Mouse (Mus musculus): ENCODE results near the gene Myo16. TPM values are rescaled to one million over a fixed set of nuclear protein-coding genes. Genes with fewer than 3 reads are reported as not detected.

The Myo16 gene
- not detected for polyA plus RNA-seq (2014; fragmentation: Illumina TruSeq; extraction: RNeasy Lipid Tissue Mini Kit (QIAGEN cat#74804); ENCODE audit: low read depth, low replicate concordance)

DNA sequence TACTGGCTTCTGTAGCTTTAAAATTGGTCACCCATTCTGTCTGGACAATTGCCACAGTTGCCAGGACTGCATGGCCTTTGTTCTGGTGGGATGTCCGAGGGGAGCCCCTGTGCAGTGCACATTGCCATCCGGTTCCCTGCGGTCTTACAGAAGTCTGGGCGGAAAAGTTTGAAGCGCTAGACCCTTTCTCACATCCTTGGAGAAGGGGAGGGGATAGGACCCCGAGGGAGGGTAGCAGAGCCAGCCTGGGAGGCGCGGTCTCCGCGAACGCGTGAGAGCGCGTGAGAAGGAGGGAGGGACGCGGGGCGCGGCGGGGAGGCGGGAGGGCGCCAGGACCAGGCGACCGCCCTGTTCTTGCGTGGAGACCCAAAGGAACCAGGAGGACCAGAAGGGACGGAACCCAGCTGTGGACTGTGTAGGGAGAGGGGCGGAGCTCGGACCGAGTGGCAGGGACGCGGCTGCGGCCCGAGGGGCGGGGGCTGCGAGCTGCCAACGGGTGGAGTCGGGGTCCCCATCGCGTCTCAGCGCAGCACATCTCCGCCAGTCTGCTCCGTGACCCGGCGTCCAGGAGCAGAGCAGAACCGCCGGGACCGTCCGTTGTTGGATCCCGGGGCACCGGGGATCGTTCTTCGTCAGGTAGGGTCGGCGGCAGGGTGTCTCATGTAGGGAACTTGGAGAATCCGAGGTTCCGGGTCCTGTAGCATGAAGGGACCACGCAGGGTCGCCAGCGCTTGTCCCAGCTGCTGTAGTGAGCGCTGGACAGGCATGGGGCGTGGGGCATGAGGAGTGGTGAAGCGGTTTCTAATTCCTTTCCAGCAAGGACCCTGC, at the start of gene Myo16:
Gene Myo16 (plus strand): TSS at position 301 of the 828 bp plus-strand sequence.

Other genes starting within 250 kb of the Myo16 start
- 3.8 TPM for gene Lig4, start 176.2 kb upstream of the Myo16 start, polyA plus RNA-seq (2014; fragmentation: Illumina TruSeq; extraction: RNeasy Lipid Tissue Mini Kit (QIAGEN cat#74804); ENCODE audit: low read depth, low replicate concordance)
- gene Abhd13, start 176.2 kb upstream of the Myo16 start, polyA plus RNA-seq (2014; fragmentation: Illumina TruSeq; extraction: RNeasy Lipid Tissue Mini Kit (QIAGEN cat#74804); ENCODE audit: low read depth, low replicate concordance), result 18.0 TPM
- 0.21 TPM for gene Tnfsf13b, start 147.4 kb upstream of the Myo16 start, polyA plus RNA-seq (2014; fragmentation: Illumina TruSeq; extraction: RNeasy Lipid Tissue Mini Kit (QIAGEN cat#74804); ENCODE audit: low read depth, low replicate concordance)

All from liver, adult 10 weeks (tissue).